Mouse (Mus musculus): ENCODE data around the gene Synpo2. TPM values are rescaled to one million over a fixed set of nuclear protein-coding genes. Genes with fewer than 3 reads are reported as not detected.

The Synpo2 gene
- polyA plus RNA-seq, 1 experiment, result 7.2 TPM

DNA sequence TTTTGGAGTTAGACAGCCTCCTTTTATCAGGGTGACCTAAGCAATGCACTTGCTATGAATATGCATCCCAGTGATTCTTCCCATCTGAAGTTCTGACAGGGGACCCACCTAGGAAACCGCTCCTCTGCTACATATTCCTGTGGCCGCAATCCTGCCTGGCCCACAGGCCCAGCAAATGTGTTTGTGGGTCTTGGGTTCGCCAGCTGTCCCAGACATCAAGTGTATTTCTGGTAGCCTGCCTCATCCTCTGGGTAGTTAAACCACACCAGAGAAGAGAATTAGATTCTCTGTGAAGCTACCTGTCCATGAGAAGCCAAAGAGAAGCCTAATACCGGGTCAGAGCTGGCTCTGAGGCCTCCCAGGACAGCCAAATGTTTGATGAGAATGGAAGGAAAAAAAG lies 90.0 kb downstream of the Synpo2 start:
- Histone ChIP-seq H3K36me3 (ENCODE audit: control insufficient read depth, insufficient read depth) (no peaks in the 10 kb centered on the region), H3K4me3 (ENCODE audit: insufficient read depth, poor library complexity, severe bottlenecking) (no peak overlapping the region)
- TF ChIP-seq FOSL1 (IDR thresholded peaks at IDR 0.05; ENCODE audit: insufficient read depth, low read length, poor library complexity, severe bottlenecking) (no peak), CTCF (IDR thresholded peaks at IDR 0.05; ENCODE audit: control insufficient read depth, insufficient read depth, insufficient read length) (no peak), MYOD1 (IDR thresholded peaks at IDR 0.05; ENCODE audit: control insufficient read depth, insufficient read length, low read depth) (no peak), MYOG (IDR thresholded peaks at IDR 0.05; ENCODE audit: control insufficient read depth, extremely low read depth, insufficient read length) (no peak), USF1 (IDR thresholded peaks at IDR 0.05; ENCODE audit: low read depth) (no peak), CEBPB (IDR thresholded peaks at IDR 0.05; ENCODE audit: low read depth) (no peak), MAX (IDR thresholded peaks at IDR 0.05) (no peak)

DNA sequence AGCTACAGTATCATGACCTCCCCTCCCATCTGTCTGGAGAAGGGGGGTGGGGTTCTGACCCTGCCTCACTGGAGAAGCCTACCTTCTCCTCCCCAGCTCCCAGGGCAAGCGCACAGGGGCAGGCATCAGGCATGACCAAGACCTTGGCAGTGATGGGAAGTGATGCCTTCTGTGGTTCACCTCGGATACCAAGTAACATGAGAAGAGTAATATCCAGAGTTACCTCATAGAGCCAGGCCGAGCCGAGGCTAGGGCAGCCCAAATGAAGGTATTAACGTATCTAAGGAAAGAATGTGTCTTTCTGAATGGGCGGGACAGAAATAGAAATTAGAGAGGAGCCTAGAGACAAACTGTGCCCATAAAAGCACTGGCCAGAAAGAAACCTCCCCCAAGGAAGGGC lies 92.5 kb downstream of the Synpo2 start:
- Histone ChIP-seq H3K36me3 (ENCODE audit: control insufficient read depth, insufficient read depth) (no peaks in the 10 kb centered on the region), H3K79me2 (ENCODE audit: control insufficient read depth, insufficient read depth) (no peaks in the 10 kb centered on the region), H3ac (ENCODE audit: control insufficient read depth, insufficient read length, low read depth) (no peak overlapping the region), H3K4me3 (ENCODE audit: insufficient read depth, poor library complexity, severe bottlenecking) (no peak overlapping the region), H3K27me3 (ENCODE audit: control insufficient read depth, insufficient read depth, insufficient read length) (no peaks in the 10 kb centered on the region), H3K79me3 (ENCODE audit: low read depth) (no peaks in the 10 kb centered on the region)
- TF ChIP-seq CEBPB (IDR thresholded peaks at IDR 0.05; ENCODE audit: low read depth) (no peak), MAX (IDR thresholded peaks at IDR 0.05) (no peak), MYOG (IDR thresholded peaks at IDR 0.05; ENCODE audit: control insufficient read depth, extremely low read depth, insufficient read length) (no peak), CTCF (IDR thresholded peaks at IDR 0.05; ENCODE audit: control insufficient read depth, insufficient read depth, insufficient read length) (no peak), FOSL1 (IDR thresholded peaks at IDR 0.05; ENCODE audit: insufficient read depth, low read length, poor library complexity, severe bottlenecking) (no peak), MYOD1 (IDR thresholded peaks at IDR 0.05; ENCODE audit: control insufficient read depth, insufficient read length, low read depth) (no peak), USF1 (IDR thresholded peaks at IDR 0.05; ENCODE audit: low read depth) (no peak)

More for the DNA sequence above, 90.0 kb downstream of the Synpo2 start:
- Histone ChIP-seq H3K79me2 (ENCODE audit: control insufficient read depth, insufficient read depth) (no peaks in the 10 kb centered on the region), H3K27me3 (ENCODE audit: control insufficient read depth, insufficient read depth, insufficient read length) (no peaks in the 10 kb centered on the region), H3ac (ENCODE audit: control insufficient read depth, insufficient read length, low read depth) (no peak overlapping the region), H3K79me3 (ENCODE audit: low read depth) (no peaks in the 10 kb centered on the region)

DNA sequence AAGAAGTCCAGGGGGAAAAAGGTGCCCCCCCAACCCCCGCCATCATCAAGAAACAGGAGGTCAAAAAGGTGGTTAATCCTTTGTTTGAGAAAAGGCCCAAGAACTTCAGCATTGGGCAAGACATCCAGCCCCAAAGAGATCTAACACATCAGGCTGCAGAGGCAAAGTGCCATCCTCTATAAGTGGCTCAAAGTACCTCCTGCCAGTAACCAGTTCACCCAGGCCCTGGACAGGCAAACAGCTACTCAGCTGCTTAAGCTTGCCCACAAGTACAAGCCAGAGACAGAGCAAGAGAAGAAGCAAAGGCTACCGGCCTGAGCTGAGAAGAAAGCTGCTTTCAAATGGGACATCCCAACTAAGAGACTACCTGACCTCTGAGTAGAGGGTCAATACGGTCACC lies 93.7 kb downstream of the Synpo2 start:
- Histone ChIP-seq H3K79me2 (ENCODE audit: control insufficient read depth, insufficient read depth) (no peaks in the 10 kb centered on the region), H3K79me3 (ENCODE audit: low read depth) (no peaks in the 10 kb centered on the region), H3K36me3 (ENCODE audit: control insufficient read depth, insufficient read depth) (no peaks in the 10 kb centered on the region), H3ac (ENCODE audit: control insufficient read depth, insufficient read length, low read depth) (no peak overlapping the region), H3K4me3 (ENCODE audit: insufficient read depth, poor library complexity, severe bottlenecking) (no peak overlapping the region), H3K27me3 (ENCODE audit: control insufficient read depth, insufficient read depth, insufficient read length) (no peaks in the 10 kb centered on the region)
- TF ChIP-seq MYOG (IDR thresholded peaks at IDR 0.05; ENCODE audit: control insufficient read depth, extremely low read depth, insufficient read length) (no peak), FOSL1 (IDR thresholded peaks at IDR 0.05; ENCODE audit: insufficient read depth, low read length, poor library complexity, severe bottlenecking) (no peak), CTCF (IDR thresholded peaks at IDR 0.05; ENCODE audit: control insufficient read depth, insufficient read depth, insufficient read length) (no peak), CEBPB (IDR thresholded peaks at IDR 0.05; ENCODE audit: low read depth) (no peak), MYOD1 (IDR thresholded peaks at IDR 0.05; ENCODE audit: control insufficient read depth, insufficient read length, low read depth) (no peak), USF1 (IDR thresholded peaks at IDR 0.05; ENCODE audit: low read depth) (no peak), MAX (IDR thresholded peaks at IDR 0.05) (no peak)

DNA sequence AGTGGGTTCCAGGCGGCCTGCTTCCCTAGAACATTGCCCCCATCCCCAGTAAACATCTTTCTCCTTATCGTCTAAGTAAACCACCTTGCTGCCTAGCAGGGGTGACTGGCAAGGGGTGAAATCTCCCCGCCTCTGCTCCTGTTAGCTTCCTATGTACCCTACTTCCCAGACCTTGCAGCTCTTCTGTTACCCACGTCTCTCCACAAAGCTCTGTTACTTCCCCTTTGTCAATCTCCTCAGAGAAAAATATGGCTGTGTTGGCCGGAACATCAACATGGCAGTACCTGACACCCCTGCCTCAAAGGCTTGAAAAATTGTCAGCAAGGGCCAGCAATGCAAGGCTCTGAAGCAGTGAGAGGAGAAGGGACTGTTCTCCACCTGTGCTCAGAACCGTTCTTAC lies 94.9 kb downstream of the Synpo2 start:
- TF ChIP-seq MYOD1 (IDR thresholded peaks at IDR 0.05; ENCODE audit: control insufficient read depth, insufficient read length, low read depth) (no peak), CTCF (IDR thresholded peaks at IDR 0.05; ENCODE audit: control insufficient read depth, insufficient read depth, insufficient read length) (no peak), MYOG (IDR thresholded peaks at IDR 0.05; ENCODE audit: control insufficient read depth, extremely low read depth, insufficient read length) (no peak), FOSL1 (IDR thresholded peaks at IDR 0.05; ENCODE audit: insufficient read depth, low read length, poor library complexity, severe bottlenecking) (no peak), CEBPB (IDR thresholded peaks at IDR 0.05; ENCODE audit: low read depth) (no peak), MAX (IDR thresholded peaks at IDR 0.05) (no peak), USF1 (IDR thresholded peaks at IDR 0.05; ENCODE audit: low read depth) (no peak)
- Histone ChIP-seq H3K4me3 (ENCODE audit: insufficient read depth, poor library complexity, severe bottlenecking) (no peak overlapping the region), H3K27me3 (ENCODE audit: control insufficient read depth, insufficient read depth, insufficient read length) (no peaks in the 10 kb centered on the region), H3K79me2 (ENCODE audit: control insufficient read depth, insufficient read depth) (no peaks in the 10 kb centered on the region), H3K79me3 (ENCODE audit: low read depth) (no peaks in the 10 kb centered on the region), H3K36me3 (ENCODE audit: control insufficient read depth, insufficient read depth) (no peaks in the 10 kb centered on the region), H3ac (ENCODE audit: control insufficient read depth, insufficient read length, low read depth) (no peak overlapping the region)

DNA sequence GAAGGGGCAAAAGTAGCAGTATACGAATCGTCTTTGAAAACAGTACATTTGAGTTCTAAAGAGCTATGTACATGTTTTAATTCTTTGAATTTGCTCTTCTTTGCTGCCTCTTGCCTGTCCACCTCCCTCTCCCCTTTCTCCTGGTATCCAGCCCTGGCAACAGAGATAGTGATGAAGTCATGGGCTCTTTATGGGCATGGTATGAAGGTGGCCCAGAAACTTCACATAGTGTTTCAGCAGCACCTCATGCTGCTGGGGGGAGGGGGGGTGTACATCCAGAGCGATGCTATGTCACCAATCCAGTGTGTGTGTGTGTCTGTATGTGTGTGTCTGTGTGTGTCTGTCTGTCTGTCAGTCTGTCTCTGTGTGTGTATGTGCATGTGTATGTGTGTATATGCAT lies 95.8 kb downstream of the Synpo2 start:
- Histone ChIP-seq H3K79me3 (ENCODE audit: low read depth) (no peaks in the 10 kb centered on the region), H3ac (ENCODE audit: control insufficient read depth, insufficient read length, low read depth) (no peak overlapping the region), H3K4me3 (ENCODE audit: insufficient read depth, poor library complexity, severe bottlenecking) (no peak overlapping the region), H3K36me3 (ENCODE audit: control insufficient read depth, insufficient read depth) (no peaks in the 10 kb centered on the region), H3K27me3 (ENCODE audit: control insufficient read depth, insufficient read depth, insufficient read length) (no peaks in the 10 kb centered on the region), H3K79me2 (ENCODE audit: control insufficient read depth, insufficient read depth) (no peaks in the 10 kb centered on the region)
- TF ChIP-seq MYOD1 (IDR thresholded peaks at IDR 0.05; ENCODE audit: control insufficient read depth, insufficient read length, low read depth) (no peak), CTCF (IDR thresholded peaks at IDR 0.05; ENCODE audit: control insufficient read depth, insufficient read depth, insufficient read length) (no peak), FOSL1 (IDR thresholded peaks at IDR 0.05; ENCODE audit: insufficient read depth, low read length, poor library complexity, severe bottlenecking) (no peak), MAX (IDR thresholded peaks at IDR 0.05) (no peak), USF1 (IDR thresholded peaks at IDR 0.05; ENCODE audit: low read depth) (no peak)

DNA sequence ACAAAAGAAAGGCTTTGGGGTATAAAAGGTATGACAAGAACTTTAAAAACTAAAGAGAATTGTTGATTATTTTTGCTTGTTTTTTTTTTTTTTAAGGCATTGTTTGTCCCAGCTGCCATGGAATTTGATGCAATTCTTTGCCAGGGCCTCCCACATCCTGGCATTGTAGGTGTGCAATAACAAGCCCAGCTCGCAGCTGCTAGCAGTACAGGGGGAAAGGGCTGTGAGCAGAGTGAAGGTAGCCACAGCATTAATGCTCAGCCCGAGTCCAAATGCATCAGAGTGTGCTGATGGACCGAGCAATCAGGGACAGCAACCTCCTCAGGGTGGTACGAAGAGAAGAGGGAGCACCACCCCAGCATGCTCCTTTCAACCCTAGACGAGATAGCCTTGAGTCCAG lies 96.3 kb downstream of the Synpo2 start:
- H3K36me3 ChIP-seq (ENCODE audit: control insufficient read depth, insufficient read depth), result no peaks in the 10 kb centered on the region
- TF ChIP-seq MAX (IDR thresholded peaks at IDR 0.05), result no peak
- no peak for TF ChIP-seq CEBPB (IDR thresholded peaks at IDR 0.05; ENCODE audit: low read depth)
- TF ChIP-seq MYOD1 (IDR thresholded peaks at IDR 0.05; ENCODE audit: control insufficient read depth, insufficient read length, low read depth), result no peak
- TF ChIP-seq FOSL1 (IDR thresholded peaks at IDR 0.05; ENCODE audit: insufficient read depth, low read length, poor library complexity, severe bottlenecking), result no peak
- TF ChIP-seq USF1 (IDR thresholded peaks at IDR 0.05; ENCODE audit: low read depth), result no peak
- TF ChIP-seq CTCF (IDR thresholded peaks at IDR 0.05; ENCODE audit: control insufficient read depth, insufficient read depth, insufficient read length), result no peak
- no peak for TF ChIP-seq MYOG (IDR thresholded peaks at IDR 0.05; ENCODE audit: control insufficient read depth, extremely low read depth, insufficient read length)
- no peaks in the 10 kb centered on the region for H3K79me3 ChIP-seq (ENCODE audit: low read depth)
- no peaks in the 10 kb centered on the region for H3K27me3 ChIP-seq (ENCODE audit: control insufficient read depth, insufficient read depth, insufficient read length)
- no peak overlapping the region for H3ac ChIP-seq (ENCODE audit: control insufficient read depth, insufficient read length, low read depth)
- H3K4me3 ChIP-seq (ENCODE audit: insufficient read depth, poor library complexity, severe bottlenecking), result no peak overlapping the region
- no peaks in the 10 kb centered on the region for H3K79me2 ChIP-seq (ENCODE audit: control insufficient read depth, insufficient read depth)

Data from C2C12 (cell line).